Mouse (Mus musculus) spleen, adult 2 months (tissue): ENCODE measurements around the gene Ffar3.

Experiments
- CTCF ChIP-seq: fragments of 200-500 bp; IDR thresholded peaks from 2 replicates; pipeline ENCODE4 v1.5.1; 2011; ENCODE audit warnings: mild to moderate bottlenecking, inconsistent platforms; ENCODE audit not compliant: insufficient read depth, insufficient read length, insufficient replicate concordance; ENCODE audit errors: extremely low read depth
- POLR2A ChIP-seq: fragments of 200-500 bp; IDR thresholded peaks from 2 replicates; pipeline ENCODE4 v1.6.1; 2011; ENCODE audit warnings: low read depth, low read length, inconsistent platforms

DNA sequence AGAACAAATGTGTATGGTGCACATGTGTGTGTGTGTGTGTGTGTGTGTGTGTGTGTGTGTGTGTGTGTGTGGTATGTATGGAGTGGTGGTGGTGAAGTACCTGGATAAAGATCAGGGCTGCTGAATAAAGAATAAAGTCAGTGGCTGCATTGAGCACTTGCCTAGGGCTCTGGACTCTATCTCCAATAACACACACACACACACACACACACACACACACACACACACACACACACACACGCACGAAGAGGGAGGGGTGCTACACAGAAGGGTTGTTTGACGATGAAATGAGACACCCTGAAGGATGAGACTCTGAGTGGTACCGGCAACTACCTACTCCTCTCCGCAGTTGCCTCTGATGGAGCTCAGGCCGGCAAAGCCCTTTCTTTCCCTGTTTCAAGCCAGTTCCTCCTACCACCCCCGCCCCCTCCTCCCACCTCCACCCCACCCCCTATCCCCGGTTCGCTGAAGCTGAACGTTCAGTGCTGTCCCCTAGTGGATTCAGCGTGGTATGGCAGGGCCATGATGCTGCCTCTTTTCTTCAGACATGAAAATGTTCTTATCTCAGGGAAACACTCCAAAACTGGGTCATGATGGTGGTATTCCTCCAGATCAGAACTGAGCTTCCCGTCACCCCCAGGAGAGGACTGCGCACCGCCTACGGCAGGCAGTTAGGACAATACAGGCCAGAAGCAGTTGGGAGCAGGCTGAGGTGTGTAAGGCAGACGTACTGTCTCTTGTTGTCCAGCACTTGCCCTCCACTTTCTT lies 3.8 kb upstream of the Ffar3 start:
- peak; percentile 76; the same call in 1 of the 2 replicates for TF ChIP-seq CTCF
- TF ChIP-seq POLR2A = no peak
